Mouse (Mus musculus): ENCODE data around the gene Tmem80. TPM values are rescaled to one million over a fixed set of nuclear protein-coding genes. Genes with fewer than 3 reads are reported as not detected.

The Tmem80 gene
- polyA plus RNA-seq, 1 experiment from 2014 or later: 46.1 TPM

GRCm38 (mm10) chr7:141351061-141351460 is 23.5 kb downstream of the Tmem80 start:
- Histone ChIP-seq H3K27me3 (ENCODE audit: low read depth, poor library complexity, severe bottlenecking) (peaks cover 15% of the 10 kb centered on the region; the same call in 1 of the 2 replicates), H3K9me3 (replicated peaks) (no peaks in the 10 kb centered on the region), H3K27ac (no peak overlapping the region), H3K4me3 (no peak overlapping the region), H3K36me3 (no peaks in the 10 kb centered on the region), H3K4me1 (0 out of 2 replicates have a peak, but pooled peaks cover 3% of the 10 kb centered on the region)
- no peak for DNase-seq (ENCODE audit: low spot score)
- WGBS: 78% methylated on average over 6 of the region's 6 CpGs

DNA sequence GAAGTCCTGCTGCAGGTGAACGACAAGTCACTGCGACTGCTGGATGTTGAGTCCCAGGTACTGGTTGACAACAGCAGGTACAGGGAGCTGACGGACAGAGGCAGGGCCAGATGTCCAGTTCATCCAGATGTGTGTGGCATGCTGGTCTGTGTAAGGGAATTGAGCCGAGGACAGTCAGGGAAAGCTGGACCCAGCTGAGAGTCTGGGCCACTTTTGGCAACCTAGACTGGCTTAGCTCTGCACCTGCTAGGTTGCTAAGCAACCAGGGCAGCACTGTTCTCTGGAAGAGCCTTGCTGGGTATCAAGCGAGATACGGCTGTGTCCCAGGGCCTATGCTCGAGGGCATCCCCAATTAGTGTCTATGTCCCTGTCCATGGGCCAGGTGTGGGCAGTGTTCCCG is 27.5 kb downstream of the Tmem80 start:
- H3K36me3 ChIP-seq: no peaks in the 10 kb centered on the region
- no peak for DNase-seq (ENCODE audit: low spot score)
- peaks cover 8% of the 10 kb centered on the region; the same call in 1 of the 2 replicates for H3K4me1 ChIP-seq
- 80% methylated on average over 8 of the region's 8 CpGs for WGBS
- no peak overlapping the region for H3K27ac ChIP-seq
- H3K9me3 ChIP-seq (replicated peaks): no peaks in the 10 kb centered on the region
- peaks cover 29% of the 10 kb centered on the region; the same call in 1 of the 2 replicates for H3K27me3 ChIP-seq (ENCODE audit: low read depth, poor library complexity, severe bottlenecking)
- H3K4me3 ChIP-seq: no peak overlapping the region

DNA sequence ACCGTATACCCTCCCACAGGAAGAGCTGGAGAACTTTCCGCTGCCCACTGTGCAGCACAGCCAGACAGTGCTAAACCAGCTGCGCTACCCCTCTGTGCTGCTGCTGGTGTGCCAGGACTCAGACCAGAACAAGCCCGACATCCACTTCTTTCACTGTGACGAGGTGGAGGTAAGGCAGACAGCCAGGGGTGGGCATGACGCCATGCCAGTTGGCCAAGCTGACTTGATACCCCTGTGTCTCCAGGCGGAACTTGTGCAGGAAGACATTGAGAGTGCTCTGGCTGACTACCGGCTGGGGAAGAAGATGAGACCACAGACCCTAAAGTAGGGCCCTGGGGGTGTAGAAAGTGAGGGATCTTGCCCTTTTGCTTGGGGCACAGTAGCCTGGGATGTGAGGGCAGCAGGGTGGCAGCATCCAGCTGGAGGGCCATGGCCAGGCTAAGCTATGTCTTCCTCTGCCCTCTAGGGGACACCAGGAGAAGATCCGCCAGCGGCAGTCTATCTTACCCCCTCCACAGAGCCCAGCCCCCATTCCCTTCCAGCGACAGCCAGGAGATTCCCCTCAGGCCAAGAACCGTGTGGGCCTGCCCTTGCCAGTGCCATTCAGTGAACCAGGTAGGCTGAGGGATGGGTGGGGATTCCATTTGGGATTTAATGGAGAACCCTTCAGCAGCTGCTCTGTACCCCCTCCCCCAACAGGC is 28.2 kb downstream of the Tmem80 start:
- Histone ChIP-seq H3K27ac (no peak overlapping the region), H3K4me1 (peaks cover 8% of the 10 kb centered on the region; the same call in 1 of the 2 replicates), H3K9me3 (replicated peaks) (no peaks in the 10 kb centered on the region), H3K27me3 (ENCODE audit: low read depth, poor library complexity, severe bottlenecking) (peaks cover 36% of the 10 kb centered on the region), H3K4me3 (no peak overlapping the region), H3K36me3 (no peaks in the 10 kb centered on the region)
- no peak for DNase-seq (ENCODE audit: low spot score)
- 62% methylated on average over 12 of the region's 12 CpGs for WGBS

- Histone ChIP-seq H3K4me3 (no peak overlapping the region), H3K9me3 (replicated peaks) (no peaks in the 10 kb centered on the region), H3K4me1 (peaks cover 12% of the 10 kb centered on the region; the same call in 1 of the 2 replicates), H3K27me3 (ENCODE audit: low read depth, poor library complexity, severe bottlenecking) (peaks cover 48% of the 10 kb centered on the region), H3K36me3 (no peaks in the 10 kb centered on the region), H3K27ac (no peak overlapping the region)
- 74% methylated on average over 14 of the region's 14 CpGs for WGBS
- DNase-seq (ENCODE audit: low spot score): no peak
Observed at GRCm38 (mm10) chr7:141356971-141357370, 29.4 kb downstream of the Tmem80 start.

DNA sequence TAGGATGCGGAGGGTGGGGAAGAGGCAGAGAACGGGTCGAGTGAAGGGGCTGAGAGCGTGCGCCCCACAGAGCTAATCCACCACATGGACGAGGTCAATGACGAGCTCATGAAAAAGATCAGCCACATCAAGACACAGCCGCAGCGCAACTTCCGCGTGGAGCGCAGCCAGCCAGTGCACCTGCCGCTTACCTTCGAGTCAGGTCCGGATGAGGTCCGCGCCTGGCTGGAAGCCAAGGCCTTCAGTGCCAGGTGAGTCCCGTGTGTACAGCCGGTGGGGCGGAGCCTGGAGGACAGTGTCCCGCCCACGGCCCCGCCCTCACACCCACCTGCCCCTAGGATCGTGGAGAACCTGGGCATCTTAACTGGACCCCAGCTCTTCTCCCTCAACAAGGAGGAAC is 34.0 kb downstream of the Tmem80 start:
- Histone ChIP-seq H3K27ac (no peak overlapping the region), H3K4me3 (no peak overlapping the region), H3K36me3 (no peaks in the 10 kb centered on the region), H3K4me1 (peaks cover 7% of the 10 kb centered on the region; the same call in 1 of the 2 replicates), H3K9me3 (replicated peaks) (no peaks in the 10 kb centered on the region), H3K27me3 (ENCODE audit: low read depth, poor library complexity, severe bottlenecking) (peaks cover 51% of the 10 kb centered on the region)
- WGBS: 14% methylated on average over 24 of the region's 24 CpGs
- no peak for DNase-seq (ENCODE audit: low spot score)

- WGBS: 57% methylated on average over 4 of the region's 4 CpGs
- H3K27me3 ChIP-seq (ENCODE audit: low read depth, poor library complexity, severe bottlenecking): peaks cover 46% of the 10 kb centered on the region
- no peak overlapping the region for H3K27ac ChIP-seq
- peak; percentile 67 for DNase-seq (ENCODE audit: low spot score)
- no peak overlapping the region for H3K4me3 ChIP-seq
- H3K4me1 ChIP-seq: 0 out of 2 replicates have a peak, but pooled peaks cover 4% of the 10 kb centered on the region
- no peaks in the 10 kb centered on the region for H3K9me3 ChIP-seq (replicated peaks)
- H3K36me3 ChIP-seq: no peaks in the 10 kb centered on the region
Observed at GRCm38 (mm10) chr7:141363106-141363751, 35.7 kb downstream of the Tmem80 start.

DNA sequence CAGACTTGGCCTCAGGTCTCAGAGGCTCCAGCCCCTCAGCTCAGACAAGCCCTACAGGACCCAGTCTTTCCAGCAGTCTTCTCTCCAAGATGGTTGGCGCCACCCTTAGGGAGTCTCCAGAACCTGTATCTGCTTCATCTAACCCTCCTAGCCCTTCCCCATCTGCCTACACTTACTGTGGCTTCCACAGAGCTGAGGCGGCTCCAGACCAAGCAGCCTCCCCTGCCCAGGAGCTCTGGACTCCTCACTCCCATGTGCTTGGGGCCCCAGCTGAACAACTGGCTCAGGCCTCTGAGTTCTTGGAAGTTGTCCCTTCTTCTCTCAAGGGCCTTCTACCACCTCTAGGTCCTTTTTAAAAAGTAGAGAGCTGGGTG is 36.2 kb downstream of the Tmem80 start:
- no peak for DNase-seq (ENCODE audit: low spot score)
- Histone ChIP-seq H3K27ac (no peak overlapping the region), H3K4me1 (0 out of 2 replicates have a peak, but pooled peaks cover 4% of the 10 kb centered on the region), H3K4me3 (no peak overlapping the region), H3K9me3 (replicated peaks) (no peaks in the 10 kb centered on the region), H3K27me3 (ENCODE audit: low read depth, poor library complexity, severe bottlenecking) (peaks cover 46% of the 10 kb centered on the region), H3K36me3 (no peaks in the 10 kb centered on the region)
- WGBS: 56% methylated on average over 2 of the region's 2 CpGs

DNA sequence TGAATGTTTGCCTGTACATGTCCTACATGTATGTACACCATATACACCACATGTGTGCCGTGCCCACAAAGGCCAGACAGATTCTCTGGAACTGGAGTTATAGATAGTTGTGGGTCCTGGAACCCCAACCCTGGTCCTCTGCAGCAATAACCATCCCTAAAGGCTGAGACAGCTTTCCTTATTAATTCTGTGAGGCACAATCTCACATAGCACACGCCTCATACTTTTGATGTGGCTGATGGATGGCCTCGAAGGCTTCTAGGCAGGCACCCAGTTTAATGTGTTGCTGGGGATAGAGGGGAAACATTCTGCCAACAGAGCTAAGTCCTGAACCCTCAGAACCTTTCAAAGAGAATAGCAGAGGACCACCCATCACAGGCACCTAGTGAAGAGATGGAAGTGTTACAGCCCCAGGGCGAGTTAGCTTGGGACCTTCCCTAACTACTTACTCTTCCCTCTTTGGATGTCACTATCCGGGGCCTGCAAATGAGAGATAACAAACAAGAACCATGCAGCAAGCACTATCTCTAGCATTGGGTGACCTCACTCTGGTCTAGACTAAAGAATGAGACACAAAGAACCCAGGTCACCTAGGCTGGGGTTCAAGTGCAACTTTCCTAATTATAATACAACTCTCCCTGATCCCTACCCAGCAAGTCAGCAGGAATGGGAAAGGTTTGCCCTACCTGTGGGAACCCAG is 37.0 kb downstream of the Tmem80 start:
- 87% methylated on average over 5 of the region's 5 CpGs for WGBS
- no peak overlapping the region for H3K27ac ChIP-seq

GRCm38 (mm10) chr7:141365049-141365445 is 37.5 kb downstream of the Tmem80 start:
- peaks cover 40% of the 10 kb centered on the region for H3K27me3 ChIP-seq (ENCODE audit: low read depth, poor library complexity, severe bottlenecking)
- WGBS: 78% methylated on average over 3 of the region's 3 CpGs
- no peaks in the 10 kb centered on the region for H3K36me3 ChIP-seq
- no peak overlapping the region for H3K27ac ChIP-seq
- H3K4me3 ChIP-seq: no peak overlapping the region
- no peak for DNase-seq (ENCODE audit: low spot score)
- H3K4me1 ChIP-seq: 0 out of 2 replicates have a peak, but pooled peaks cover 4% of the 10 kb centered on the region
- no peaks in the 10 kb centered on the region for H3K9me3 ChIP-seq (replicated peaks)

More for the DNA sequence above, 37.0 kb downstream of the Tmem80 start:
- Histone ChIP-seq H3K4me1 (0 out of 2 replicates have a peak, but pooled peaks cover 4% of the 10 kb centered on the region), H3K4me3 (no peak overlapping the region), H3K27me3 (ENCODE audit: low read depth, poor library complexity, severe bottlenecking) (peaks cover 45% of the 10 kb centered on the region), H3K9me3 (replicated peaks) (no peaks in the 10 kb centered on the region), H3K36me3 (no peaks in the 10 kb centered on the region)
- no peak for DNase-seq (ENCODE audit: low spot score)

- Histone ChIP-seq H3K4me3 (no peak overlapping the region), H3K9me3 (replicated peaks) (no peaks in the 10 kb centered on the region), H3K36me3 (no peaks in the 10 kb centered on the region), H3K4me1 (no peaks in the 10 kb centered on the region), H3K27ac (no peak overlapping the region), H3K27me3 (ENCODE audit: low read depth, poor library complexity, severe bottlenecking) (peaks cover 17% of the 10 kb centered on the region)
- 91% methylated on average over 4 of the region's 4 CpGs for WGBS
- DNase-seq (ENCODE audit: low spot score): no peak
Observed at GRCm38 (mm10) chr7:141367358-141367757, 39.8 kb downstream of the Tmem80 start.

DNA sequence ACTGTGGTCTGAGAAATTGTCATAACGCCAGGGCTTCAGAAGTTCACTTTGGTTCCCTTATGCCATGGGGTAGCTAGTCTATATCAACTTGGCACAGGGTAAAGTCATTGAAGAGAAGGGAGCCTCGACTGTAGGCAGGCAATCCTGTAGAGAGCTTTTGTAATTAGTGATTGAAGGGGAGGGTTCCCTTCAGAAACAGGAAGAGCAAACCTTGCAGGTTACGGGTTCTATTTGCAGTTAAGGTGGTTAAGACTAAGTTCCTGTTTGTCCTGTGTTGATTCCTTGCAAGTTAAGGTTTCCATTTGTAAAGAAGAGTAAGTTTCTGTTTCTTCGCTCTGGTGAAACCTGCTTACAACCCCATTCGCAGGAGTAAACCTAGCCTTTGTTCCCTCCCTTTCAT is 42.4 kb downstream of the Tmem80 start:
- whole genome bisulfite sequencing: 70% methylated on average over 5 of the region's 5 CpGs
- no peak overlapping the region for H3K27ac ChIP-seq
- H3K4me1 ChIP-seq: no peaks in the 10 kb centered on the region; the same call in 1 of the 2 replicates
- no peak overlapping the region for H3K4me3 ChIP-seq
- DNase-seq (ENCODE audit: low spot score): no peak
- no peaks in the 10 kb centered on the region for H3K36me3 ChIP-seq
- 0 out of 2 replicates have a peak, but pooled peaks cover 3% of the 10 kb centered on the region for H3K27me3 ChIP-seq (ENCODE audit: low read depth, poor library complexity, severe bottlenecking)
- no peaks in the 10 kb centered on the region for H3K9me3 ChIP-seq (replicated peaks)

DNA sequence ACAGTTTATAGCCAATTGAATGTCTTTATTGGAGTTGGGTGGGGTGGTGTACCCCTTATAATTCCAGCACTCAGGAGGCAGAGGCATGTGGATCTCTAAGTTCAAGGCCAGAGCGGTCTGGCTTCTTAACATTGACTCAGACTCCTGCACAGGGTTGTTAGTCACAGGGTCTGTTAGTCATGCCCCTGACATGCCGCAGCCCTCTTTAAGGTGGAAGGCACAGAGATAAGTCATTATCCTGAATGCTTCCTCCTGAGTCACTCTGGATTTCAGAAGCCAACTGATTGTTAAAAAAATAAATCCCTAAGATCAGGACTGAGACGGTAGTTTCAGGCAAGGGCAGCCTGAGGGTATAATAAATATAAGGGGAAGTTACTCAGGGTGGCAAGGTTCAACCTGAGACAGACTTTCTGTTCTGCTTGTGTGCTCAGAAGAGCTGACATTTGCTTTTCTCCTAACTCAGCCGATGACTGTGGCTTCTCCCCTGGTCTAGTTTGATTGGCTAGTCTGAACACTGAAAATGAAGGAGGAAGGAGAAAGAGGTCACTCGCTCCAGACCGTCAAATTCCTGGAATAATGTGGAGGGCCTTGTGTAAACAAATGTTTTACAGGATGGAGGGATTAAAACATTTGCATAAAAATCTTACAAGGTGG is 44.5 kb downstream of the Tmem80 start:
- H3K36me3 ChIP-seq: no peaks in the 10 kb centered on the region
- 68% methylated on average over 6 of the region's 6 CpGs for WGBS
- no peak for DNase-seq (ENCODE audit: low spot score)
- H3K4me1 ChIP-seq: no peaks in the 10 kb centered on the region; the same call in 1 of the 2 replicates
- H3K4me3 ChIP-seq: no peak overlapping the region
- no peak overlapping the region for H3K27ac ChIP-seq
- H3K9me3 ChIP-seq (replicated peaks): no peaks in the 10 kb centered on the region
- H3K27me3 ChIP-seq (ENCODE audit: low read depth, poor library complexity, severe bottlenecking): no peaks in the 10 kb centered on the region

Data from limb, embryonic 10.5 days (tissue).